Mouse (Mus musculus) layer of hippocampus, postnatal 10 days (tissue): ENCODE results near the gene Rtp4. TPM values are rescaled to one million over a fixed set of nuclear protein-coding genes. Genes with fewer than 3 reads are reported as not detected.

Experiments used
- DNase-seq, 2 experiments: peaks; one replicate each; pipeline ENCODE4 v3.0.0; 2021; ENCODE audit warnings: low spot score in 2 of 2
- total RNA-seq, 2 experiments: library from RNA; stranded (reverse); gene quantifications; 2 replicates each; pipeline ENCODE4 v1.2.3; 2021

Gene Rtp4
- total RNA-seq, 2 experiments from 2014 or later = 0.60 to 1.1 TPM

DNA sequence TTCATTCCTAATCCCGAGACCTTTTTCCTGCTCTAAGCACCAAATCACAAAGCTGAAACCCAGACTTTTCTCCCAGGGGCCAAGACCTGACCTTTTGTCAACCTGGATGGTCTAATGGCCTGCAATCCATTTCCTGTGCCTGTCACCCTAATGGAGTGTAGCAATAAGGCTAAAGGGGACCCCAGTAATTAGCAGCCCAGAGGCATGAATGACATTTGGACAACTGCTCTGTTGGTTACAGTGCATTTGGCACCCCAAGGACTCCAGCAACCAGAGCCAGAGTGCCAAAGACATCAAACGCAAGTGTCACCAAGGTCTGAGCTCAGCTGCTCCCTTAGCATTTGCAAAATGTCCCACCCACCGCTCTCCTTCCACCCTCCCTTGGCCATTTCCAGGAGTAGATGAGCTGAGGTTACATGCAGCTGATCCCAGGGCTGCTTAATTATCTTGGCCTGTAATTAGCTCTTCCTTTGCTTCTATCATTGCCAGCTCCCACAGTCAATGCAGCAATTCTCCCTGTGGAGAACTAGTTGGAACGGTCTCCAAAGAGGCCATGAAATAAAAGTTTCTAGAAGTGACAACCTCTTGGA, 48.4 kb downstream of the Rtp4 start:
- no peak for DNase-seq

DNA sequence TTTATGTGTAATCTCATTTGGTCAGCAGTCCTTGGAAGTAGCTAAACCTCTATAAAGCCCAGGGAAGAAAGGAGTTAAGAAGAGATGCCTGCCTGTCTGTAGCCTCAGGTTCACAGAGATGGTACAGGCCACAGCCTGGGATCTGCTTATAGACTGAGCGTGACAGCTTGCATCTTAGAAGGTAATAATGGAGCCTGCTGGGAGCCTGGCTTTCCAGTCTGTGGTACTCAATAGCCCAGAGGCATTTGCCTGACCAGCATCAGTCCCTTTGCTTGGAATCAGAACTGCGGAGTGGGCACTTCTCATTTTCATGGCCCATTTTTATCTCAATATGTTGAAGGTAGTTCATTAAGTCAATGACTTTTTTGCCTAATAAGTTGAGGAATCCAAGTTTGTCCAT, 54.5 kb downstream of the Rtp4 start:
- DNase-seq = no peak

DNA sequence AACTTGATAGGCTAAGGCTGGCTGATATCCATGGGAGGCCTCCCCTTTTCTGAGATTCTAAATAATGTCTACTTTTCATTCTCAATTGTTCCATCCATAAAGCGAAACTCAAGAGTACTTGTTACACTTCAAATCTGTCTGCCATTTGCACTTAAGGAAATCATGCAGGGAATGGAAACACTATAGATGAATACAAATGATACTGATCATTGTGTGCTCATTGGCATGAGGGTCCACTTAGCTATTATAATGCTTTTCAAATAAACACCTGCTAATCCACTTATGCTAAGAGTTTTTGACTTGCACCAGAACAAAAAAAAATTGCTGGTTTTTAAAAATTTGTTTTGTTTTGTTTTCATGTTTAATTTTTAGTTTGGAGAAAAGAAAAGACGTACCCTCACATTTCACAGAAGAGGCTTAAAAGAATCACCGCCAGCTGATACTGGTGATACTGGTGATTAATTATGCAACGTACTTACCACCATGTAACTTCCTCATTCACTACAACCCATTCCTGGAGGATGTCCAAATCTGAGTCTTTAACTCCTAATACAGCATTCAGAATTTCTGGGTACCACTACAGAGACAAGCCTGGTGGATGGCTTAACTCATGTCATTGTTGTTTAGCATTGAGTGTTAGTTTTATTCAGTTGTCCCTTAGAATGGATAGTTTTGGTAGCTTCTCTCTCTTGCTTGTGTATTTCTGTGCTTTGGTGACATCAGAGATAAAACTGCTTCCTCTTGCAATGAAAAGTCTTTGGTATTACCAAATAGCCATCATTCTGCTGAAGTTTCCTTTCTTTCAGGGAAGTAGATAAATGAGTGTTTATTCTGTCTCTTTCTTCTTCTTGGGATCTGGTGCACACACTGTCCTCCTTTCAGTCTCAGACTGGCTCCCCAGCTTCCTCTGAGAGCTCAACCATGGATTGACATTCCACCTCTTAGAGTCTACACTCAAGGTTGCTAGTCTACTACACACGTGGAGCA, 71.3 kb downstream of the Rtp4 start:
- no peak for DNase-seq

DNA sequence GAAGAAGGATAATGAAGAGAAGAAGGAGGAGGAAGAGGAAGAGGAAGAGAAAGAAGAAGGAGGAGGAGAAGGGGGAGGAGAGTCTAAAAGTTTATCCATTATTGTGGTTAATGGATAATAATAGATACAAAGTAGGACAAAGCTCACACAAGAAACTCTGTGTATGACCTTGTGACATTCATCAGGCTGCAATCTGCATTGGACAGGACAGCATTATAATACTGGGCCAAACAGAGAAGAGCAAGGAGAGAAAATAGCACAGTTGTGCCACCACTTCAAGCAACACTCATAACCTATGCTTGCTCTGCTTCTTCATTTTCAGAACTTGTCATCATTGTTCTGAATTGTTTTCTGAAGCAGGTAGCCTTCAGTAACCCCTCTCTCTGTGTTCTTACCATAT, 72.4 kb downstream of the Rtp4 start:
- DNase-seq = no peak

DNA sequence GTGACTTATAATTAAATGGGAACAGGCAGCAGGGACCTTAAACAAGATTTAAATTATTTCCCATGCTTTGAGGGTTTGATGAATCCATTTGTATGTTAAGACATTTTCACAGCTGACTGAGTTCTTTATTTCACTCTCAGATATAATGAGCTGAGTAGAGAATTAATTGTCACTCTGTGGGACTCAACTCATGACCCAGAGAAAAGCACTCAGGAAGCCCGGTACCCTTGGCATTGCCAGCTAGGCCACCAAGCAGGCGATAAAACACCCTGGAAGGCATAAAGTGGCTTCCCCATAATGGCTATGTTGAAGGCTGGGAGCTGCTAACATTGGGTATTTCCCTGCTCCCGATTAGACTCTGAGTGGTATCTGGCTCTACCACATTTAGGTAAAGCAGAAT, 76.6 kb downstream of the Rtp4 start:
- no peak for DNase-seq

DNA sequence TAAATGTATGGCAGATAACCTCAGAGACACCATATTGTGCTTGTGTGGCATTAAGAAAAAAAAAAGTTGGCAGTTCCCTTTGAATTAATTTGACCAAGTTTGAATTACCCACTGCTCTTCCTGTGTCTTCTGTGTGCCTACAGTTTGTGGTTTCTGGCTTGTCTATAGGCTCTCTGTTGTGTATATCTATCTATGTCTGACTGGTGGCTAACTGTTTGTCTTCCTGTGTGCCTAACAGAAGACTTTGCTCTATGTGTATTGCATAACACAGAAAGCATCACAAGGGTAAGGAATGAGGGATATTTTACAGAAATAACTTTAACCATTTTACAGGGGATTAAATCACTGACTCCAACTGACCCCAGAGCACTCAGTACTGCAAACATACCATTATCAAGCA, 77.9 kb downstream of the Rtp4 start:
- no peak for DNase-seq

DNA sequence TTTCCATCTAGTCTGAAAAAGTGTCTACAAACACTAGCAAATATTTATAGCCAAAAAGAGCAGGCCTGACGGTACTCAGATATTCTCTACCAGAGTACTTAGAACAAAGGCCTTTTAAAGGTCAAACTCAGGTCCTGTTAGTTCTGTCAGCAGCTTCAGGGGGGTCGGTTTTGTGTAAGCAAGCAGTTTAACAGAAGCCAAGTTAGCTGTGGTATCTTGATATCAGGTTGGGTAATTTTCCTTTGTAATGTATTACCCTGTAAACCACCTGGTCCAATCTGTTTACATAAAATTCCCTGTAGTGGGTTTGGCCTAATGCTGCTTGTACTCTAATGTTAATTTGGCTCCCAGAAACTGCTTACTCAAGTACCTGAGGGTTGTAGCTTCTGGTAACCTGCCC, 86.1 kb downstream of the Rtp4 start:
- no peak for DNase-seq

DNA sequence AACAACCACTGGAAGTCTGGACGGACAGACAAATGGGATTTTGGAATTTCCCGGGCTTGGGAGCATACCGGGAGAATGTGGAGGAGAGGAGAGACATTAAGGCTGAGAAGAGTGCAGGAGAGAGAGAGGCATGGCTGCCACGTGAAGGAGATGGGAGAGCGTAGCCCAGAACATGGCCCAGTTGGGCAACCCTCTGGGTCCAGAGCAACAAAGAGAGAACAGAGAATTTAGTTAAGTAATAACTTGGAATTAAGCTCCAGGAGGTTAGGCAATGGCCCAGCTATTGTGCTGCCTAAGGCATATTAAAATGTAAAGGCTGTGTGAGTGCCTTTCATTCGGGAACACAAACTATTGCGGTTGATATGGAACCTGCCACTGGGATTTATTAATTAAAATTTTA, 86.6 kb downstream of the Rtp4 start:
- no peak for DNase-seq

DNA sequence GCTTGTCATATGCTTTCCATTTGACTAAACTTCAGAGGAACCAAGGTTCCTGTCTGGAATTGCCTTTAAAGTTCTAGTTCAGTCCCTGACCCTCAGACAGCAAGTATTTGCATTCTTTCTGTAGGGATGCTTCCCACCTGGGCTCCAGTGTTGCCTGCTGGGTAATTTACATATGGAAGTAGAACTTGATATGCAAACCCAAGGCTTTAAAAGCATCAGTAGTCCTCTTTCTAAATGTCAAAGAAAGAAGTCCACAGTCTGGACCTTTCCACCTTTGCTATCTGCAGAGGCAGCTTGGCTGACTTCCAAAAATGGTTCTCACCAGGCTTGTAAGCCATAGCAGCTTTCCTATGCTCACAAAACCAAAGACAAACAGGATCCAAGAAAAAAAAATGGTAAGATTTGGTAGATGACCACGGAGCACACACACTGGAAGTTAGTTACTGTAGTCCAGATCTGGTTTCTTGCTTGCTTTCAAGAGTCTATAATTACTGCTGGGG, 87.9 kb downstream of the Rtp4 start:
- DNase-seq = no peak

DNA sequence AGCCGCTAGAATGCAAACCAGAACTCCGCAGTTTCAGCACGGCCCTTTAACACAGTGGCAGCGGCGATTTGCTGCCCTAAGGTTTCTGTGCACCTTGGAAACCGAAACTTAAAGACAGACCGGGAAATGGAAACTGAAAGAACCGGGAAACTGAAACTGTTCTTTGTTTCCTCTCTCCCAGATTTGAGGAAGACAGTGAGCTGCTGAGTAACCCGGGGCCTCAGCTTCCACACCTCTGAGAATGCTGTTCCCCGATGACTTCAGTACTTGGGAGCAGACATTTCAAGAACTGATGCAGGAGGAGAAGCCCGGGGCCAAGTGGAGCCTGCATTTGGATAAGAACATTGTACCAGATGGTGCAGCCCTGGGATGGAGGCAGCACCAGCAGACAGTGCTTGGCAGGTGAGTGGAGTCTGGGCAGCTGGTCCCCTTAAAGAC, 89.7 kb downstream of the Rtp4 start:
- peak; percentile 18 to 33 for DNase-seq

DNA sequence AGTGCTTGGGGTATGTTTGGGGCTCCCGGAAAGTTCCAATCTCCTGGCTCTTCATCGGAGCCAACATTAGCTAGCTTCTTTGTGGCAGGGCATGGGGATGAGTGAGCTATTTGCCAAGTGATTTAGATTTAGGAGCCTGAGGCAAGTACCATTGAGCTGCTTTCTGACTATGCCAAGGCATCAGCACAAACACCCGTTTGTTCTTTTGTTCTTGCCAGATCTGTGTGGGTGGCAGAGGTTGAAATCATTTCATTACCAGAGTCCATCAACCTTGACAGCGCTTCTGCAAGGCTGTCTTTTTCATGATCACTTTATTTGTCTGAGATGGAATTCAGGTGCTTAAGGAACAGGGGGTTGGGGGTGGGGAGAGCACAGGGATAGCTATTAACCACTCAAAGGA, 104.1 kb downstream of the Rtp4 start:
- DNase-seq = no peak

DNA sequence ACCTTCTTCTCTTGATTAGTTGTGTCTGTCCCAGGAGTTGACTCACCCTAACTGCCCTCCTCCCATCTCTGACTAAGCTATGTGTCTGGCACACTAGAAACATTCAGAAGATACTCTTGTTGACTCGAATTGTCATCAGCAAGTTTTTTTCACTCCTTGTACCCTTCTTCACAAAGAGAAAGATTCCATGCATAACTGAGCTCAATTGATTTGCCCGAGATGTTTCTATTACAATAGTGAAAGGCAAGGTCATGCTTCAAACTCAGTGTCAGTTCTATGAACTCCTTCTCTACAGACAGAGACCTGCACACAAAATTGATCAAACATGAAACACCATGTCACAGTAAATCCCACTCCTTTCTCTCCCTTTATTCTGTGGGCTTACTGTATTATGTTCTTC, 111.4 kb downstream of the Rtp4 start:
- no peak for DNase-seq

DNA sequence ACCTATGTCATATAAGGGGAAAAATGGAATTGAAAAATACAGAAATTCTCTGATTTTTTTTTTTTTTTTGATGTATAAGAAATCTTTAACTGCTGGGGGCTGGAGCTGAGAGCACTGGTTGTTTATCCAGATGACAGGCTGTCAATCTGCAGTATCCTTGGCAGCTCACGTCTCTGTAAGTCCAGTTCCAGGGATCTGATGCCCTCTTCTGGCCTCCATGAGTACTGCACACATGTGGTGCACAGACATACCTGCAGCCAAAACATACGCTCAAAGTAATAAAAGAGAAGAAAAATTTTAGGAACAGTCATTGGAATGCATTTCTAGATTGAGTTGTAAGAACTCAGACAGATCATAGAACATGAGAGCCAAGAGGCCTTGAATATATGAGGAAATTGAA, 112.6 kb downstream of the Rtp4 start:
- DNase-seq = peak in 1 of 2 experiments; percentile 12

DNA sequence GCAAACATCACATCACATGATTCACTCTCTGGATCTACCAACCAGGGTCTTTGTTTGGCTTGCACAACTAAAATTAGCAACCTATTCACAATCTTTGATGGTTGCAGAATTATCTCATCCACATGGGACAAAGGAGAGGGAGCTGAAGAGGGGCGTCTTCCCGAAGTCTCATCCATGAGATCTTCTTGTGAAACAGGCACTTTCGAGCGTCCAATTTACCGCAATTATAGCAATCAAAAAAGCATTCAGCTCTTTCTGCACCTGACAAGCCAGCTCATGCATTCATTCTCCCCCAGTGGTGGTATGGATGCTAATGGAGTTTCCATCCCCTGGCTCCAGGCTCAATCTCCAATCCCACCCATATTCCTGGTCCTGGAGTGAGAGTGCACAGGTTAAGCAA, 132.9 kb downstream of the Rtp4 start:
- DNase-seq = no peak

DNA sequence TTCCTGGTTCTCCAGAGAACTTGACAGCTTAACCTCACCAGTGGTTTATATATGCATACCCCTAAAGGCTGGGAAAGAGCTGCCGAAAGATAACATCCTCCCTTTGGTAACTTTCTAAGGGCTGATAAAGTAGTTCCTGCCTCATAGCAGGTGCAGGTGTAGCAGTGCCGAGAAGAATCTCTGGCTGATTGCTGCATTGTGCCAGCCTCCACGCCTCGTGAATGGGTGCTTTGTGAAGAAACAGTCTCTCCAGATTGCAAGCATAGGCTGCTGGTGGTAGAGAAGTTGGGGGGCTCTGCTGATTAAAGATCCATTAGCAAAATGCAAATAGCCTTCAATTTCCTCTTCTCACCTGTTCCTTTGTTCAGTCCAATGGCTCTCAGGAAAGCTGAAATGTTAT, 133.4 kb downstream of the Rtp4 start:
- DNase-seq = no peak

DNA sequence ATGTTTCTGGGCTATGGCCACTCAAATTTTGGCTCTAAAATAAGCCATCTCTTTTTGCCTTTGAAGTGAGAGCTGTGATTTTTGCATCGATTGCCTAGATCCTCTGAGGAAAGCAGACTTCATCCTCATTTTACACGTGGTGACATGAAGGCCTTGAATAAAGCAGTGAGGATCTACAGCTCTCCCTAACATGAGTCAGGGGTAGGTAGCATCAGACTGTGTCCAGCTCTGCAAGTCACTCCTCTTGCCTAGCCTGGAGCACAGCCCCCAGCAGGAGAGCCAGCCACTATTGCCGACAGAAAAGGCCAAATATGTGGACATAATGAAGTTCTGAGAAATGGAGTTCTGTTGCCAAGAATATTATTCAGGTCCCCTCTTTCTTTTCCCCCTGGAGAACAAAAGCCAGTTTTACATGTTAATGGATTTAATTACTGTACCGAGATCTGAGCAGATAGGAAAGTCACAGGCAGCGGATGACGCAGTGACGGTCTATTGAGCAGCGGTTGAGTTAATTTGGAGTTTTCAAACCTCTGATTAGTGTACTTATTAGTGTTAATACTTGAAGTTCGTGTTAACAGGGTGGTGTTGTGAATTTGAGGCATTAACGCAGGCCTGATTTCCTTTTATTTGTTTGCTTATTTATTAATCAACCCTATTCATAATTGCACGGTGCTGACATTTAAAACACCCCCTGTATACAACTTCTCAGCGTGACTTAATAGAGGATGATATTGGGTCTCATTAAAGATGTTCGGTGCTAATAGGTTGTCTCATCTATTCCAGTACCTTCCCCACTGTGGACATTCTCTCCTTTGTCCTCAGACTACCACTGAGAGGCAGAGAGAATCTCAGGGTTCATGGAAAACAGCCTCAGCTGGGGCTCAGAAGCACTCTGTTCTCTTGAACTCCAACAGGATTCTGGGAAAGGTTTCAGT, 139.8 kb downstream of the Rtp4 start:
- DNase-seq = no peak

Other genes with a start within 250 kb of the Rtp4 start
- under 1 TPM in 1 of 2 experiments, not detected in 1; 0.18 TPM for gene Rtp1, start 91.2 kb upstream of the Rtp4 start, total RNA-seq
- 10 to 100 TPM; 37.8 to 40.1 TPM for gene Masp1, start 524 bp downstream of the Rtp4 start, total RNA-seq